Mouse (Mus musculus): ENCODE measurements at regions not wholly inside any gene's neighbourhood (a gene's known extent, or its start where the extent isn't known, plus 50 kb on each side); places are given as distances from the start of the nearest gene placed in this dataset.

DNA sequence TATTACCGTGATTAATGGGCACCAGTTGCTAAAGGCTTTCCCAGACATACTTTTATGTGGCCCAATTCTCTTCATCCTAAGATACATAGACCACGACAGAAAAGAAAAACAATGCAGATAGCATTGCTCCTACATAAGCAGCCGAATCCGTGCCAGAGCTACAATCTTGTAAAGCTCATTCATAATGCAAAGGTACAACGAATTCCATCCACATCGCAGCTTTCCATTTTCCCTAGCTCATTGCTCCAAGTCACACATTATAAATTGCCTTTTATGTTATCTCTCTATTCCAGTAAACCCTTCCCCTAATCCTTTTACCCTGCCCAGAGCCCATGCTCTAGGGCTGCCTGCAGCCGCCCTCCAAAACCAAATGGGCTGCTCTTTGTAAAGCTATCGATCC lies 226.8 kb downstream of the Utp18 start:
- TF ChIP-seq CTCF (IDR thresholded peaks at IDR 0.05; ENCODE audit: extremely low read depth, insufficient read depth, low read length), result no peak
- no peak for TF ChIP-seq POLR2A (IDR thresholded peaks at IDR 0.05; ENCODE audit: extremely low read depth, insufficient read depth, low read length)

All from cortical plate, adult 2 months (tissue).